Mouse (Mus musculus) limb, embryonic 12.5 days (tissue): ENCODE measurements at regions not wholly inside any gene's neighbourhood (a gene's known extent, or its start where the extent isn't known, plus 50 kb on each side); places are given as distances from the start of the nearest gene placed in this dataset.
"Not testable (repeated sequence)": the region's sequence is repeated elsewhere in the genome, so short reads cannot be mapped to it uniquely, and the experiment has no call there.

Experiments
- ATAC-seq: fragments of 200-750 bp; cut with Nextera tagmentation; 2 replicates; pipeline ENCODE4 v1.8.0; 2017; ENCODE audit warnings: low read depth, moderate TSS enrichment; ENCODE audit not compliant: insufficient number of reproducible peaks, insufficient read depth, low FRiP score, low TSS enrichment
- H3K27ac ChIP-seq: fragments of 300-500 bp; sonication (generic); 2 replicates; pipeline ENCODE4 v1.5.1; 2016; ENCODE audit warnings: mild to moderate bottlenecking, moderate library complexity
- H3K27me3 ChIP-seq: fragments of 300-500 bp; sonication (generic); 2 replicates; pipeline ENCODE4 v1.6.1; 2016; ENCODE audit warnings: mild to moderate bottlenecking, moderate library complexity
- H3K36me3 ChIP-seq: fragments of 300-500 bp; sonication (generic); 2 replicates; pipeline ENCODE4 v1.6.1; 2016; ENCODE audit warnings: mild to moderate bottlenecking, moderate library complexity
- H3K4me1 ChIP-seq: fragments of 300-500 bp; sonication (generic); replicated peaks from 2 replicates; pipeline ENCODE4 v1.6.1; 2016
- H3K4me2 ChIP-seq: fragments of 300-500 bp; sonication (generic); 2 replicates; pipeline ENCODE4 v1.6.1; 2016; ENCODE audit warnings: mild to moderate bottlenecking, moderate library complexity
- H3K4me3 ChIP-seq: fragments of 300-500 bp; sonication (generic); replicated peaks from 2 replicates; pipeline ENCODE4 v1.5.1; 2016; ENCODE audit warnings: mild to moderate bottlenecking
- H3K9ac ChIP-seq: fragments of 300-500 bp; sonication (generic); replicated peaks from 2 replicates; pipeline ENCODE4 v1.6.1; 2016; ENCODE audit warnings: mild to moderate bottlenecking, moderate library complexity
- H3K9me3 ChIP-seq: fragments of 300-500 bp; sonication (generic); 2 replicates; pipeline ENCODE4 v1.6.1; 2016; ENCODE audit warnings: mild to moderate bottlenecking, moderate library complexity
- WGBS: fragments of 180-500 bp; shearing (Covaris S2); methylation state at CpG from one replicate; pipeline ENCODE4 v1.1.7; 2016; 5-methylcytosine and 5-hydroxymethylcytosine counted together

- H3K9me3 ChIP-seq = peaks cover 11% of the 10 kb centered on the region
- no peaks in the 10 kb centered on the region for H3K27me3 ChIP-seq
- H3K36me3 ChIP-seq = no peaks in the 10 kb centered on the region
- no peak overlapping the region for H3K4me3 ChIP-seq
- H3K27ac ChIP-seq = no peak overlapping the region
- WGBS = 79% methylated on average over 3 of the region's 3 CpGs
- no peak overlapping the region for H3K9ac ChIP-seq
- ATAC-seq = no peak
- no peak overlapping the region for H3K4me2 ChIP-seq
- H3K4me1 ChIP-seq = no peaks in the 10 kb centered on the region
Measured at GRCm38 (mm10) chr11:20390622-20391021, 58.1 kb upstream of the Slc1a4 start.

GRCm38 (mm10) chr11:20393302-20393701 is 60.8 kb upstream of the Slc1a4 start:
- Histone ChIP-seq H3K9me3 (peaks cover 11% of the 10 kb centered on the region), H3K4me1 (peaks cover 10% of the 10 kb centered on the region)
- 89% methylated on average over 3 of the region's 3 CpGs for WGBS
- H3K4me2 ChIP-seq, H3K9ac ChIP-seq, H3K27me3 ChIP-seq, H3K27ac ChIP-seq, ATAC-seq, H3K4me3 ChIP-seq, H3K36me3 ChIP-seq: not testable (repeated sequence)

DNA sequence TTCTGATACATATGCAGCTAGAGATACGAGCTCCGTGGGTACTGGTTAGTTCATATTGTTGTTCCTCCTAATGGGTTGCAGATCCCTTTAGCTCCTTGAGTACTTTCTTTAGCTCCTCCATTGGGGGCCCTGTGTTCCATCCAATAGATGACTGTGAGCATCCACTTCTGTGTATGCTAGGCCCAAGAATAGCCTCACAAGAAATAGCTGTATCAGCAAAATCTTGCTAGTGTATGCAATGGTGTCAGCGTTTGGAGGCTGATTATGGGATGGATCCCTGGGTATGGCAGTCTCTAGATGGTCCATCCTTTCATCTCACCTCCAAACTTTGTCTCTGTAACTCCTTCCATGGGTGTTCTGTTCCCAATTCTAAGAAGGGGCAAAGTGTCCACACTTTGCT is 61.3 kb upstream of the Slc1a4 start:
- not testable (repeated sequence) for H3K4me2 ChIP-seq, H3K36me3 ChIP-seq, H3K27ac ChIP-seq, H3K9ac ChIP-seq, H3K4me3 ChIP-seq, ATAC-seq, H3K27me3 ChIP-seq
- WGBS = 97% methylated on average over 3 of the region's 3 CpGs
- peaks cover 11% of the 10 kb centered on the region for H3K9me3 ChIP-seq
- peaks cover 10% of the 10 kb centered on the region for H3K4me1 ChIP-seq

- Histone ChIP-seq H3K36me3 (no peaks in the 10 kb centered on the region), H3K9ac (no peak overlapping the region), H3K27me3 (no peaks in the 10 kb centered on the region), H3K9me3 (peaks cover 7% of the 10 kb centered on the region), H3K27ac (no peak overlapping the region), H3K4me1 (peaks cover 17% of the 10 kb centered on the region), H3K4me2 (no peak overlapping the region), H3K4me3 (no peak overlapping the region)
- no peak for ATAC-seq
- WGBS = 92% methylated on average over 7 of the region's 7 CpGs
Measured at GRCm38 (mm10) chr11:20395848-20396203, 63.3 kb upstream of the Slc1a4 start.

DNA sequence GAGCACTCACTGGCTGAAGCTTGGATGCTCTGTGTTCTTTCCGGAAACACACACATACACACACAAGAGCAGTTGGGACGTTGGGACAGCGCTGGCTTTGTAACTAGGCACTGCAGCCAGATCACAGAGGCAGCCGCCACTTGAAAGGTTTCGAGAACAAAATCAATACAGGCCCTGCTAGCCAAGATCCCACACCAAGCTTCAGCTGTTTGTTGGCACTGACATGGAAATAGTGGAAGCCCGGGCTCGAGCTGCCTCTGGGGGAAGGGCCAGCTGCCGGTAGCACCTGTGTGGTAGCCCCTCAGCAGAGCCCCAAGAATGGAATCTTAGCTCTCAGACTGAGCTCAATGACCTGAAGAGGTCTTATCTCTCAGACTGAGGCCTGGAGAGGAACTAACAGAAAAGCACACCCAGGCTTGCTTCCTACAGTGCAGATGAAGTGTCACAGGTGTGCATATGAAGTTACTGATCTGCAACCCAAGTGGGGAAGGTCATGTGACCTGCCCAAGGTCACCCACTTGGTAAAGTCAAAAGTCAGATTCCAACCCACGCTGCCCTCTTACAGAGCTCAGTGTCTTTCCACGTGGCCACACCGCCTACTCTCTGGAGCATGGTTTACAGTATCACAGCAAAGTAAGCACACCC is 63.8 kb upstream of the Slc1a4 start:
- peaks cover 2% of the 10 kb centered on the region for H3K9me3 ChIP-seq
- no peak overlapping the region for H3K27ac ChIP-seq
- H3K4me3 ChIP-seq = no peak overlapping the region
- 73% methylated on average over 11 of the region's 11 CpGs for WGBS
- ATAC-seq = no peak
- no peaks in the 10 kb centered on the region for H3K27me3 ChIP-seq
- no peak overlapping the region for H3K4me2 ChIP-seq
- H3K9ac ChIP-seq = no peak overlapping the region
- H3K4me1 ChIP-seq = peaks cover 17% of the 10 kb centered on the region
- H3K36me3 ChIP-seq = no peaks in the 10 kb centered on the region

- H3K4me2 ChIP-seq = no peak overlapping the region
- no peak overlapping the region for H3K4me3 ChIP-seq
- no peaks in the 10 kb centered on the region for H3K9me3 ChIP-seq
- ATAC-seq = no peak
- H3K9ac ChIP-seq = no peak overlapping the region
- H3K27me3 ChIP-seq = no peaks in the 10 kb centered on the region
- H3K27ac ChIP-seq = 0 out of 2 replicates have a peak overlapping the region, but pooled peaks have one; percentile 2
- H3K4me1 ChIP-seq = peaks cover 17% of the 10 kb centered on the region
- no peaks in the 10 kb centered on the region for H3K36me3 ChIP-seq
- WGBS = 33% methylated on average over 3 of the region's 3 CpGs
Measured at GRCm38 (mm10) chr11:20396884-20397283, 64.4 kb upstream of the Slc1a4 start.

DNA sequence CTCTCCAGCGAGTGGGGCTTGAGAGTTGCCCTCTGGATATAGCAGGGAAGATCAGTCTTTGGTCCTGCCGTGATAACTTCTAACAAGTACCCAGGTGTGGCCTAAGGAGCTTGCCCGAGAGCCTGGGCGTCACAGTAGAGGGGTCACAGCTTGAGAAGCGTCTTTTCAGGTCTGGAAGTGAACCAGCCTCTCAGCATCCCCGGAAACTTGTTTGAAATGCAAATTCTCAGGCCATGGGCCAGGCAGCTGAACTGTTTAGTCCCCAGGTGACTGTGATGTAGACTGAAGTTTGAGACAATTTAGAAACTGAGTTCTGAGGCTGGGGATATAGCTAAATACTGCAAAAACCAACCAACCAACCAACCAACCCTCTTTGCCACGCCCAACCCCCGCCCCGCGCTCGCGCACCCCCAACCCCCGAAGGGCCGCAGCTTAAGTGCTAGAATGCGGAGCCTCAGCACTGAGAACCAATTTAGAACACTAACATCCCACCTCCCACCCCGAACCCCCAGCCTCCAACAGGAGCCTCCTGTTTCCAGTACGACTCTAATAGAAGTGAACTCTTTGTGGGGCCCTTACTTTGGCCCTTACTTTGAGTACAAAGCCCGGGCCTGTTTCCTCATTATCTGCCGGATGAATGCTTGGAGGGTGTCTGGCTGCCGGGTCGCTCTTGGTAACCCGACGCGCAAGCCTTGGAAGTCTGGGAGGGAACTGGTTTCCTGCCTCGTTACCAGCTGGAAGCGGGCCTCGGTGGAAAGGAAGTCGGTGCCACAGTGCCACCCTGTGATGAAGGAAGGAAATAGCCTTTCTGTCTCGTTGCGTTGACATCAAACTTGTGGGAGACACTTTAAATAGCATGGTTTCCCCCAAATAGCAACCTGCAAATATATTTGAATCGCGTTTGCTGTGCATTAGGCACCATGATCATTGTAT is 68.1 kb upstream of the Slc1a4 start:
- peak overlapping the region; percentile 61 for H3K4me2 ChIP-seq
- no peaks in the 10 kb centered on the region for H3K27me3 ChIP-seq
- H3K9me3 ChIP-seq = no peaks in the 10 kb centered on the region
- peak; percentile 83 for ATAC-seq
- H3K4me1 ChIP-seq = peaks cover 17% of the 10 kb centered on the region
- H3K36me3 ChIP-seq = no peaks in the 10 kb centered on the region
- peak overlapping the region; percentile 27; the same call in 1 of the 2 replicates for H3K9ac ChIP-seq
- H3K4me3 ChIP-seq = peak overlapping the region; percentile 37
- WGBS = 5% methylated on average over 32 of the region's 32 CpGs
- H3K27ac ChIP-seq = peak overlapping the region; percentile 45

- H3K36me3 ChIP-seq = no peaks in the 10 kb centered on the region
- peaks cover 7% of the 10 kb centered on the region; the same call in 1 of the 2 replicates for H3K4me1 ChIP-seq
- H3K4me3 ChIP-seq = no peak overlapping the region
- H3K27ac ChIP-seq = no peak overlapping the region
- no peak for ATAC-seq
- H3K9ac ChIP-seq = no peak overlapping the region
- H3K27me3 ChIP-seq = no peaks in the 10 kb centered on the region
- no peaks in the 10 kb centered on the region for H3K9me3 ChIP-seq
- no peak overlapping the region for H3K4me2 ChIP-seq
- 80% methylated on average over 3 of the region's 3 CpGs for WGBS
Measured at GRCm38 (mm10) chr11:20403456-20403855, 70.9 kb upstream of the Slc1a4 start.

DNA sequence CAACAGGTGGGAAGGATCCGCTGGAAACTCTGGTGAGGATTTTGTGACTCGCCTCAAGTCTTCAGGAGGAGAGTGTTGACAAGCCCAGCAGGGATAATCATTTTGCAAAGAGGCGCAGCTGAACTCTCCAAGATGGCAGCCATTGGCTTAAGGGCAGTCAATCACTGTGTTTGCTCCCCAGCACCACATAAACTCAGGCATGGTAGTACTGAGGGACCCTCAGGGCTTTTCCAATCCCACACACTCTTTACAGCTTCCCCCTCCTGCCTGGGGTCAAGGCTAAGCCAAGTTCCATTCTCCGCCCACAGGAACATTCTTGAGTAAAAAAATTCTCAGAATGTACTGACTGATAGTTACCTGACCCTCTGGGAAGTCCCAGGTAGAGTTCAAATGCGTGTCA is 72.0 kb upstream of the Slc1a4 start:
- WGBS = 81% methylated on average over 5 of the region's 5 CpGs
- H3K9ac ChIP-seq = no peak overlapping the region
- no peak for ATAC-seq

GRCm38 (mm10) chr11:20418141-20418540 is 85.6 kb upstream of the Slc1a4 start:
- Histone ChIP-seq H3K36me3 (no peaks in the 10 kb centered on the region), H3K9me3 (peaks cover 45% of the 10 kb centered on the region), H3K9ac (no peak overlapping the region), H3K4me1 (0 out of 2 replicates have a peak, but pooled peaks cover 3% of the 10 kb centered on the region), H3K4me3 (no peak overlapping the region), H3K27me3 (no peaks in the 10 kb centered on the region), H3K4me2 (no peak overlapping the region), H3K27ac (no peak overlapping the region)
- ATAC-seq = no peak
- WGBS = 71% methylated on average over 2 of the region's 2 CpGs

More for the DNA sequence above, 72.0 kb upstream of the Slc1a4 start:
- H3K36me3 ChIP-seq = no peaks in the 10 kb centered on the region
- H3K4me1 ChIP-seq = peaks cover 7% of the 10 kb centered on the region; the same call in 1 of the 2 replicates
- no peaks in the 10 kb centered on the region for H3K9me3 ChIP-seq
- H3K4me3 ChIP-seq = no peak overlapping the region
- H3K27me3 ChIP-seq = no peaks in the 10 kb centered on the region
- no peak overlapping the region for H3K4me2 ChIP-seq
- no peak overlapping the region for H3K27ac ChIP-seq

- no peak for ATAC-seq
- Histone ChIP-seq H3K9ac (no peak overlapping the region), H3K4me1 (0 out of 2 replicates have a peak, but pooled peaks cover 3% of the 10 kb centered on the region), H3K4me2 (no peak overlapping the region), H3K4me3 (no peak overlapping the region), H3K27ac (no peak overlapping the region), H3K9me3 (peaks cover 31% of the 10 kb centered on the region), H3K36me3 (no peaks in the 10 kb centered on the region), H3K27me3 (no peaks in the 10 kb centered on the region)
- WGBS = 70% methylated on average over 4 of the region's 4 CpGs
Measured at GRCm38 (mm10) chr11:20420876-20421275, 88.4 kb upstream of the Slc1a4 start.
